19 mouse cellular contexts compared by ENCODE assay signal in genomic region chr7:64847366-64847899, GRCm38 (mm10). TPM values are rescaled to one million over a fixed set of nuclear protein-coding genes. Genes with fewer than 3 reads are reported as not detected.
DNase-seq lines count a peak whose midpoint lies in the region; ATAC-seq and TF ChIP-seq lines count a peak whose summit lies in the region.
"Had no signal": no experiment of that assay in that cellular context is flagged by ENCODE, and none has a peak within 500 bp of the region (broad histone marks: within the 10 kb centered on the region; RNA-seq: fewer than 3 reads in every experiment).

No protein-coding gene starts in this region.

- H3K9ac ChIP-seq in forebrain, embryonic 14.5 days (ENCODE audit: low read length): no peak overlapping the region
- no peak overlapping the region for H3K9ac ChIP-seq in forebrain, postnatal 0 days
- no peak overlapping the region for H3K9ac ChIP-seq in midbrain, embryonic 13.5 days (replicated peaks)
- no peak overlapping the region for H3K9ac ChIP-seq in midbrain, postnatal 0 days (replicated peaks; ENCODE audit: low read length, poor library complexity, severe bottlenecking)
- H3K9ac ChIP-seq: embryonic facial prominence, embryonic 12.5 days had no signal

- no peak overlapping the region for H3K27ac ChIP-seq in forebrain, embryonic 14.5 days (ENCODE audit: low read depth, low read length)
- H3K27ac ChIP-seq in forebrain, postnatal 0 days (ENCODE audit: low read depth, low read length): no peak overlapping the region
- H3K27ac ChIP-seq in midbrain, embryonic 13.5 days: peak overlapping the region; percentile 25; the same call in 1 of the 2 replicates
- no peak overlapping the region for H3K27ac ChIP-seq in midbrain, postnatal 0 days (ENCODE audit: low read depth, low read length)
- H3K27ac ChIP-seq: embryonic facial prominence, embryonic 10.5 days; embryonic facial prominence, embryonic 12.5 days had no signal

- peak; percentile 57; the same call in 1 of the 2 replicates for ATAC-seq in forebrain, embryonic 14.5 days
- ATAC-seq in forebrain, postnatal 0 days: no peak
- ATAC-seq in midbrain, embryonic 13.5 days: peak; percentile 34; the same call in 1 of the 2 replicates
- ATAC-seq in midbrain, postnatal 0 days (ENCODE audit: low FRiP score): no peak
- ATAC-seq: activated CD4-positive, CD25-positive, alpha-beta regulatory T cell, adult 4 months; forebrain, embryonic 16.5 days; Patski had no signal

- no peaks in the 10 kb centered on the region for H3K36me3 ChIP-seq in forebrain, embryonic 14.5 days (ENCODE audit: control insufficient read depth, insufficient read depth, low read length)
- no peaks in the 10 kb centered on the region for H3K36me3 ChIP-seq in forebrain, postnatal 0 days (ENCODE audit: insufficient read depth)
- H3K36me3 ChIP-seq in midbrain, embryonic 13.5 days: no peaks in the 10 kb centered on the region
- H3K36me3 ChIP-seq in midbrain, postnatal 0 days (ENCODE audit: insufficient read depth, low read length): no peaks in the 10 kb centered on the region
- H3K36me3 ChIP-seq: embryonic facial prominence, embryonic 10.5 days; embryonic facial prominence, embryonic 12.5 days had no signal

- TF ChIP-seq POLR2A in brain, embryonic 14.5 days (IDR thresholded peaks at IDR 0.05; ENCODE audit: borderline replicate concordance, extremely low read depth, insufficient read depth, insufficient read length, poor library complexity, severe bottlenecking): no peak

- peak; percentile 25 for DNase-seq in forebrain, embryonic 14.5 days (ENCODE audit: low spot score)
- DNase-seq in forebrain, postnatal 0 days: no peak
- DNase-seq in midbrain, postnatal 0 days (ENCODE audit: low spot score): no peak
- peak; percentile 59 for DNase-seq in brain, embryonic 14.5 days (ENCODE audit: low read depth)
- DNase-seq in gastrocnemius, adult 18-20 months (ENCODE audit: low spot score): no peak
- DNase-seq: adrenal gland, adult 8-10 months; adrenal gland, postnatal 14 days; adrenal gland, postnatal 36 days; cerebellum, adult 11-12 months; cerebellum, adult 2 months; cerebellum, adult 9-10 months; cerebellum, postnatal 10 days; cerebellum, postnatal 25 days had no signal

- H3K4me3 ChIP-seq in forebrain, embryonic 14.5 days (ENCODE audit: low read depth, low read length): no peak overlapping the region
- H3K4me3 ChIP-seq in forebrain, postnatal 0 days (ENCODE audit: low read depth, low read length): no peak overlapping the region
- H3K4me3 ChIP-seq in midbrain, embryonic 13.5 days (replicated peaks): no peak overlapping the region
- no peak overlapping the region for H3K4me3 ChIP-seq in midbrain, postnatal 0 days (ENCODE audit: low read depth, low read length)
- H3K4me3 ChIP-seq: embryonic facial prominence, embryonic 10.5 days; embryonic facial prominence, embryonic 12.5 days had no signal

- H3K9me3 ChIP-seq in forebrain, embryonic 14.5 days (replicated peaks; ENCODE audit: control insufficient read depth, low read length): no peaks in the 10 kb centered on the region
- no peaks in the 10 kb centered on the region for H3K9me3 ChIP-seq in forebrain, postnatal 0 days (ENCODE audit: low read length)
- no peaks in the 10 kb centered on the region for H3K9me3 ChIP-seq in midbrain, embryonic 13.5 days
- H3K9me3 ChIP-seq in midbrain, postnatal 0 days (ENCODE audit: low read length): no peaks in the 10 kb centered on the region
- H3K9me3 ChIP-seq: embryonic facial prominence, embryonic 10.5 days; embryonic facial prominence, embryonic 12.5 days had no signal

- 56% methylated on average over 5 of the region's 5 CpGs for WGBS in forebrain, embryonic 14.5 days
- WGBS in forebrain, postnatal 0 days: 54% methylated on average over 5 of the region's 5 CpGs
- WGBS in midbrain, embryonic 13.5 days: 71% methylated on average over 5 of the region's 5 CpGs
- WGBS in midbrain, postnatal 0 days: 74% methylated on average over 5 of the region's 5 CpGs

- H3K4me1 ChIP-seq in forebrain, embryonic 14.5 days (ENCODE audit: control insufficient read depth, insufficient read depth, low read length): no peaks in the 10 kb centered on the region
- H3K4me1 ChIP-seq in forebrain, postnatal 0 days (ENCODE audit: insufficient read depth): no peaks in the 10 kb centered on the region
- H3K4me1 ChIP-seq in midbrain, embryonic 13.5 days (replicated peaks): no peaks in the 10 kb centered on the region
- H3K4me1 ChIP-seq in midbrain, postnatal 0 days (ENCODE audit: insufficient read depth, low read length): no peaks in the 10 kb centered on the region
- H3K4me1 ChIP-seq: embryonic facial prominence, embryonic 10.5 days; embryonic facial prominence, embryonic 12.5 days had no signal

- H3K27me3 ChIP-seq in forebrain, embryonic 14.5 days (replicated peaks; ENCODE audit: control insufficient read depth, insufficient read depth, low read length): no peaks in the 10 kb centered on the region
- no peaks in the 10 kb centered on the region for H3K27me3 ChIP-seq in forebrain, postnatal 0 days (ENCODE audit: insufficient read depth, low read length)
- H3K27me3 ChIP-seq in midbrain, embryonic 13.5 days: no peaks in the 10 kb centered on the region
- no peaks in the 10 kb centered on the region for H3K27me3 ChIP-seq in midbrain, postnatal 0 days (ENCODE audit: insufficient read depth, low read length)
- H3K27me3 ChIP-seq: embryonic facial prominence, embryonic 12.5 days; Patski had no signal

- no peak overlapping the region for H3K4me2 ChIP-seq in forebrain, embryonic 14.5 days (ENCODE audit: low read length)
- no peak overlapping the region for H3K4me2 ChIP-seq in forebrain, postnatal 0 days (ENCODE audit: low read depth)
- H3K4me2 ChIP-seq in midbrain, embryonic 13.5 days (replicated peaks): no peak overlapping the region
- H3K4me2 ChIP-seq in midbrain, postnatal 0 days (ENCODE audit: low read depth, low read length, poor library complexity, severe bottlenecking): no peak overlapping the region
- H3K4me2 ChIP-seq: embryonic facial prominence, embryonic 12.5 days had no signal

- no peak for TF ChIP-seq CTCF in forebrain, postnatal 0 days (IDR thresholded peaks at IDR 0.05; ENCODE audit: low read depth)
- TF ChIP-seq CTCF in midbrain, postnatal 0 days (IDR thresholded peaks at IDR 0.05): no peak
- no peak for TF ChIP-seq CTCF in brain, embryonic 14.5 days (IDR thresholded peaks at IDR 0.05; ENCODE audit: borderline replicate concordance, extremely low read depth, insufficient read depth, insufficient read length)

RNA-seq across cellular contexts. Expression of gene Nsmce3, which starts 25.4 kb away (rescaled TPM):
- 10.8 and 10.9 TPM in 2 replicates for polyA plus RNA-seq in forebrain, embryonic 14.5 days (2014; fragmentation: Nextera tagmentation; extraction: Ambion mirVana)
- total RNA-seq in forebrain, postnatal 0 days (2014; rRNA removed): 16.2 and 20.5 TPM in 2 replicates
- polyA plus RNA-seq in forebrain, postnatal 0 days (2015; fragmentation: Nextera tagmentation; extraction: Ambion mirVana): 8.2 and 10.2 TPM in 2 replicates
- polyA plus RNA-seq in midbrain, embryonic 13.5 days (2015; fragmentation: Nextera tagmentation; extraction: Ambion mirVana): 10.5 and 10.7 TPM in 2 replicates
- 14.4 and 18.8 TPM in 2 replicates for total RNA-seq in midbrain, postnatal 0 days (2014; rRNA removed)
- 9.2 and 9.9 TPM in 2 replicates for polyA plus RNA-seq in midbrain, postnatal 0 days (2015; fragmentation: Nextera tagmentation; extraction: Ambion mirVana)
- polyA plus RNA-seq in brain, embryonic 14.5 days (2012; rRNA removed): 8.4 TPM in 2 replicates
- 1 to 10 TPM; 2.5 to 2.6 TPM for total RNA-seq in gastrocnemius, adult 18-20 months (2021)

Comparison
In these comparisons a context has a peak if more than half of its experiments do, and no peak if none do; other contexts are left out.
1. ATAC-seq: peak in forebrain, embryonic 14.5 days (single experiment) and midbrain, embryonic 13.5 days (single experiment); none in forebrain, postnatal 0 days (single experiment) and midbrain, postnatal 0 days (single experiment).
2. DNase-seq: peak in forebrain, embryonic 14.5 days (single experiment) and brain, embryonic 14.5 days (single experiment); none in forebrain, postnatal 0 days (single experiment), midbrain, postnatal 0 days (single experiment) and gastrocnemius, adult 18-20 months (single experiment).